Mouse (Mus musculus) 3T3-L1 (cell line): ENCODE measurements around the gene Scn11a.

Experiments
- DNase-seq: peaks from one replicate; pipeline ENCODE4 v3.0.0-alpha.2; 2015; ENCODE audit warnings: low read depth, low spot score

Scn11a gene

GRCm38 (mm10) chr9:119825297-119825696 is at the start of gene Scn11a:
Gene Scn11a (minus strand): TSS chr9:119825456.
- no peak for DNase-seq

- no peak for DNase-seq
Measured at GRCm38 (mm10) chr9:119854170-119854569, 28.9 kb upstream of the Scn11a start.

GRCm38 (mm10) chr9:119853071-119853846 is 28.0 kb upstream of the Scn11a start:
- no peak for DNase-seq

- DNase-seq = no peak
Measured at GRCm38 (mm10) chr9:119852347-119853030, 27.2 kb upstream of the Scn11a start.

- DNase-seq = no peak
Measured at GRCm38 (mm10) chr9:119849214-119849613, 24.0 kb upstream of the Scn11a start.

GRCm38 (mm10) chr9:119848671-119849070 is 23.4 kb upstream of the Scn11a start:
- DNase-seq = no peak

- no peak for DNase-seq
Measured at GRCm38 (mm10) chr9:119847187-119847586, 21.9 kb upstream of the Scn11a start.

GRCm38 (mm10) chr9:119844724-119845123 is 19.5 kb upstream of the Scn11a start:
- no peak for DNase-seq

DNA sequence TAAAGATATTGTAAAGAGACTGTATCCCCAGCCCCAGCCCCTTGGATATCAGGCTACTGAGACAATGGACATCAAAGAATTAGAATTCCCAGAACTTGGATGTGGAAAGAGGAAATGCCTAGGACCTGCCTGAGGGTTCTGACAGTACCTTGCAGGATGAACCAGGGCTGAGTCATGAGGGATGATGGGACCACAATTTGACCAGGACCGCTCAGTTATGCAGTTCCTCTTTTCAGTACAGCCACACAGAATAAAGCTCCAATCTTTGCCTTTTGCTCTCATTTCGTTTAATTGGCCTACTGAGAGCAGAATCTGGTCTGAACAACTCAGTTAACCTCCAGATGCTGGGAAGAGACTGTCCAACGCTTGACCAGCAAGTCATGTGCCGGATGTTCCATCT is 18.3 kb upstream of the Scn11a start:
- peak; percentile 25 for DNase-seq

DNA sequence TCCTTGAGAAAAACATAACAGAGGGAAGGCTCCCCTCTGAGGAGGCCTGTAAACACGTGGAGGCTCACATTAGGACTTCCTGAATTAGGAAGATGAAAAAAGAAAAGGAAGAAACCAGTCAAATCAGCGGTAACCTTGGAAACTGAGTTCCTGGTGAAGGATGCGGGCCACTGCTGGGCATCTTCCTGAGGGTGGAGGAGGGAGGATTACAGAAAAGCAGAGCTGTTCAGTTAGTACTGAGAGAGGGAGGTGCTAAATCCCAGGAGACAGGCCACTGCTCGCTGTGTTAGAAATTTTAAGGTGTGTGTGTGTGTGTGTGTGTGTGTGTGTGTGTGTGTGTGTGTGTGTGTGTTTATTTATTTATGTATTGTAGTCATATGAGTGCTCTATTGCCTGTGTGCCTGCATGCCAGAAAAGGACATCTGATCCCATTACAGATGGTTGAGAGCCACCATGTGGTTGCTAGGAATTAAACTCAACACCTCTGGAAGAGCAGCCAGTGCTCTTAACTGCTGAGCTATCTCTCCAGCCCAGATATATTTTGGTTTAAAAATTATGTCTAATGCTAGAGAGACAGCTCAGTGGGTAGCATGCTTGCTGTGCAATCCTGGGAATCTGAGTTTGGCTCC is 17.4 kb upstream of the Scn11a start:
- DNase-seq = no peak

DNA sequence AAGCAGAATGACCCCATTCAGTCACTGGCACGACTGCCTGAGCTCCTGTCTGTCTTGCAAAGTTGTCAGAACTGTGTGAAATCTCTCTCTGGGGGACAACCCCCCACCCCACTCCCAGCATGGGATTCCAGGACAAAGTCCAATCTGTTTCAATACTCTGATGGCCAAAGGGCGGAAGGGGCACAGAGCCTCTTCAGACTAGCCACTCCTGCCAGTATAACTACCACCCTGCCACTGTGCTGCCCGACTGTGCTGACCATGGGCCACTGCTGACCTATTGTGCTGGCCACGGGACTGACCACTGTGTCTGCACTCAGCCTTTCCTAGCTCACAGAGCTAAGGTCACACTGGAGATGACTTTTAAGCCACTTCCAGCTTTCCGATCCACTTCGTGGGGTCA is 16.8 kb upstream of the Scn11a start:
- no peak for DNase-seq

GRCm38 (mm10) chr9:119841159-119841558 is 15.9 kb upstream of the Scn11a start:
- no peak for DNase-seq

DNA sequence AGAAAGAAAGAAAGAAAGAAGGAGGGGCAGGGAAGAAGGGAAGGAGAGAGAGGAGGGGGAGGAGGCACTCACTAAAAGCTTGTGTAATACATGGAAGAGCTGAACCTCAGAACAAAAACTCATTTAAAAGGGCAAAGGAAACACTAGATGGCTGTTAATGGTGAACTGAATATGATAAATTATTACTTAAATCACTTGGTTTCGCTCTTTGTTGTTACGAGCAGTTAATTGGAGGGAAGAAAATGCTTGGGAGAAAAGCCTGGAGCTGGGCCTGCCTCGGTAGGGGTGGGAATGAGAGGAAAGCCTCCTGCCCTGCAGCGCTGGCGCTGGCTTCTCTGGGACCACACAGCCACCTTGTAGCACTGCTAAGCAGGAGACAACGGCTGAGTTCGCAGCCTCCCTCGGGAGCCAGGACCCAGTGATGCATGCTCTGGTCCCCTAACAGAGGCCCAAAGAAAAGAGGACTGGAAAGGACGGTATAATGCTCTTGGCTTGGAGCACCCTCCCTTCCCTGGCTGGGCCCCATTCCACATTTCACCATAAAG is 10.4 kb upstream of the Scn11a start:
- DNase-seq = no peak

GRCm38 (mm10) chr9:119831001-119831400 is 5.7 kb upstream of the Scn11a start:
- DNase-seq = no peak

DNA sequence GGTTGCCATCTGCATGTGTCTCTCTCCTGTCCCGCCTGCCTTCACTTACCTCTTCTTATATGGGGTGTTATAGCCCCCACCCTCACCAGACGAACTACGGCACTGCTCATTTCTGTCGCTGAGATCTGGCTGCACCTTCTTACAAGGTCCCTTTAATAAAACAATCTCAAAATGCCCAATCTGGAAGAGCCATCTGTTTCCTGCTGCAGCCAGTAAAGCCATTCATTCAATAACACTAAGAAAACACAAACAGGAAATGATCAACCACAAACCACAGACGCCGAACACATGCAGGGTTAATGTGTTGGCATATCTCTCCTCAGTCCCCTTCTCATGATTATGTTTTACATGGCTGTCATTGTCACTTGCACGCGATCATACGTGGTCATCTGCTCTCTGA is 1.5 kb downstream of the Scn11a start:
- no peak for DNase-seq

DNA sequence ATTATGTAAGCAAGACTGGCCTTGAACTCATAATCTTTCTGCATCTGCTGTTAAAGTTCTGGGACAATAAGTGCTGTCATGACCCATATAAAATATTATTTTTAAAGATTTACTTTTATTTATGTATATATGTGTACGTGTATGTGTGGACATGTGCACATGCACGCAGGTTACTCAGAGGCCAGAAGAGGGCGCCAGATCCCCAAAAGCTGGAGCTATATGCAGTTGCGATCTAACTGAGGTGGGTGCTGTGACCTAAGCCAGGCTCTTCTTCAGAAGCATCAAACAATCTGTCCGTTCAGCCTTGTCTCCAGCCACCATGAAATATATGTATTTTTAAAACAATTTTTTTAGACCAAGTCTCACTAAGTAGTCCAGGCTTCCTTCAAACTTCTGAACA is 11.6 kb downstream of the Scn11a start:
- DNase-seq = no peak

GRCm38 (mm10) chr9:119806491-119806890 is 18.8 kb downstream of the Scn11a start:
- DNase-seq = peak; percentile 6

DNA sequence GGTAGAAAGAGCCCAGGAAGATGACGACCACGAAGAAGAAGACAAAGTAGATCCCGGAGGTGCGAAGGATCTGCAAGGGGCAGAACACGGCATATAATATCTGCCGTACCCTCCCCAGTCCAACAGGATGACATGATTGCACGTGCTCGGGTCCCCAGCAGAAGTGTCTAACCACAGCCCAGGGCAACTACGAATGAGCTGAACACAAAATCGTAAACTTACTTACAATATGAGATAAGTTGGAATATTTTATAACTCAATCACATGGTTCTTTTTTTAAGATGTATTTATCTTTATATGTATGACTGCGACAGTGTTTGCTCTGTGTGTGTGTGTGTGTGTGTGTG is 20.8 kb downstream of the Scn11a start:
- no peak for DNase-seq

DNA sequence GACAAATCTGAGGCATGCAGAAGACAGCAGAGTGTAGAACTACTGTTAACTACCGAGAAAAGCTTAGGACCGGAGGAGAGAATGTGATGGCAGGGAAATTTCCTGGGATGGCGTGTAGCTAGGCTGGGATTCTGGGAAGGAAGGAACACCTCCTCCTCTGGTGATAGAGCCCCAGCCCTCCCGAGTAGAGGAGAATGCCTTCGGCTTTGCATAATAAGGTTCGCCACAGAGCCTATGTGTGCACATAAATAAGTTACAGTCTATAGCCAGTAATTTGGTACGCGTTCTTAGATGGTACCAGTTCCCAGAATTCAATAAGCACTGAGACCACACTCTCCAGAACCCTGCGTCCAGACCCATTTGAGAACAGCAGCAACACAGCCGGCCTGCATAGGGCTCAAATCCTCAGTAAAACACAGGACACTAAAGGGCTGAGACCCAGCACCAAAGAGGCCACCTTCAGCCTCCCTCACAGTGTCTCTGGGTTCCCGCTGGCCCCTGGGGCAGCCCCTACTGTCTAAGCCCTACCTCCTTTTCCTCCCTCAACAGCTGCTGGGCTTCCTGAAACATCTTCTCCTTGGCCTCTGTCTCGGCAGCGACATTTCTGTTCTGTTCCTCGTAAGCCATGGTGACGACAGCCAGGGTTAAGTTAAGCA is 21.3 kb downstream of the Scn11a start:
- no peak for DNase-seq

GRCm38 (mm10) chr9:119803169-119803827 is 22.0 kb downstream of the Scn11a start:
- DNase-seq = no peak

- DNase-seq = no peak
Measured at GRCm38 (mm10) chr9:119801460-119801859, 23.8 kb downstream of the Scn11a start.
